Mouse (Mus musculus) embryonic facial prominence, embryonic 11.5 days (tissue): ENCODE results near the gene Dus2. TPM values are rescaled to one million over a fixed set of nuclear protein-coding genes. Genes with fewer than 3 reads are reported as not detected.
A peak's percentile ranks its signal among the peaks of the same experiment; 100 is the strongest.

Experiments
- ATAC-seq: fragments of 200-750 bp; cut with Nextera tagmentation; replicated peaks from 2 replicates; pipeline ENCODE4 v1.8.0; 2017; ENCODE audit warnings: low read depth; ENCODE audit not compliant: insufficient number of reproducible peaks, low FRiP score, low TSS enrichment
- DNase-seq: peaks from one replicate; pipeline ENCODE4 v3.0.0-alpha.2; 2015; ENCODE audit warnings: low spot score
- H3K27ac ChIP-seq: fragments of 300-500 bp; sonication (generic); replicated peaks from 2 replicates; pipeline ENCODE4 v1.5.1; 2014; ENCODE audit warnings: mild to moderate bottlenecking, low read depth, low read length, control low read depth
- H3K27me3 ChIP-seq: fragments of 300-500 bp; sonication (generic); 2 replicates; pipeline ENCODE4 v1.6.1; 2014; ENCODE audit warnings: mild to moderate bottlenecking, low read length, moderate library complexity, mixed read lengths; ENCODE audit not compliant: control insufficient read depth, insufficient read depth
- H3K36me3 ChIP-seq: fragments of 300-500 bp; sonication (generic); replicated peaks from 2 replicates; pipeline ENCODE4 v1.6.1; 2014; ENCODE audit warnings: low read depth, mild to moderate bottlenecking, low read length, moderate library complexity, mixed read lengths; ENCODE audit not compliant: control insufficient read depth, insufficient read depth
- H3K4me1 ChIP-seq: fragments of 300-500 bp; sonication (generic); 2 replicates; pipeline ENCODE4 v1.6.1; 2014; ENCODE audit warnings: low read length, mixed read lengths; ENCODE audit not compliant: control insufficient read depth, insufficient read depth
- H3K4me2 ChIP-seq: fragments of 300-500 bp; sonication (generic); 2 replicates; pipeline ENCODE4 v1.6.1; 2014; ENCODE audit warnings: low read depth, mild to moderate bottlenecking, control low read depth, low read length, moderate library complexity
- H3K4me3 ChIP-seq: fragments of 300-500 bp; sonication (generic); 2 replicates; pipeline ENCODE4 v1.5.1; 2014; ENCODE audit warnings: low read depth, low read length, control low read depth
- H3K9ac ChIP-seq: fragments of 300-500 bp; sonication (generic); replicated peaks from 2 replicates; pipeline ENCODE4 v1.6.1; 2014; ENCODE audit warnings: mild to moderate bottlenecking, control low read depth, low read length
- H3K9me3 ChIP-seq: fragments of 300-500 bp; sonication (generic); replicated peaks from 2 replicates; pipeline ENCODE4 v1.6.1; 2016; ENCODE audit warnings: mild to moderate bottlenecking, low read length, inconsistent platforms, mixed read lengths; ENCODE audit not compliant: control insufficient read depth
- WGBS: fragments of 180-500 bp; shearing (Covaris S2); extraction: QIAGEN DNeasy Blood & Tissue Kit; methylation state at CpG from one replicate; pipeline ENCODE4 v1.1.7; 2014; 5-methylcytosine and 5-hydroxymethylcytosine counted together
- polyA plus RNA-seq: library from polyadenylated mRNA; unstranded; fragments of >200 nt; fragmentation: Nextera tagmentation; extraction: Ambion mirVana; gene quantifications from 2 replicates; pipeline ENCODE4 v1.2.1, GENCODE M21; 2014

Dus2 gene
- polyA plus RNA-seq, 1 experiment from 2014 or later, result 17.0 TPM

- no peak overlapping the region for H3K27ac ChIP-seq
- ATAC-seq, result no peak
- H3K4me2 ChIP-seq, result no peak overlapping the region
- no peaks in the 10 kb centered on the region for H3K27me3 ChIP-seq
- H3K36me3 ChIP-seq, result no peaks in the 10 kb centered on the region; the same call in 1 of the 2 replicates
- H3K9me3 ChIP-seq, result no peaks in the 10 kb centered on the region
- H3K4me1 ChIP-seq, result peaks cover under 1% of the 10 kb centered on the region; the same call in 1 of the 2 replicates
- H3K9ac ChIP-seq, result no peak overlapping the region
- no peak for DNase-seq
- WGBS, result 88% methylated on average over 7 of the region's 7 CpGs
- no peak overlapping the region for H3K4me3 ChIP-seq
Measured at GRCm38 (mm10) chr8:105959350-105959749, 31.8 kb upstream of the Dus2 start.

DNA sequence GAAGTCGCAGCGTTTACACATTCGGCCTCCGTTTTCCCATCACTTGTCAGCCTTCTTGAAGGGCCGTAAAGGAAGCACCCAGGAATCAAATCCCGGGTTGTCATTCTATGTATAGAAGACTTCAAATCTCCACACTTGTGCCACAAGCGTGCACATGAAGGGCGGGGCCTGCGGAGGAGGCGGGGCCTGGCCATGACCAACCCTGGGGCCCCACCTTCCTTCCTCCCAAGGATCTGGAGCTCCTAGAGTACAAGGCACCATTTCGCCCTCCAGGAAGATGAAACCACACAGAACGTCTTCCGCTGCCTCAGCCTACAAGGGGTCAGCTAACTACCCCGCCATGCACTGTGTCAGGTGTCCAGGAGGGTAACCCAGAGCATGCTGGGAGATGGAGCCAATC is 30.0 kb upstream of the Dus2 start:
- no peak overlapping the region for H3K27ac ChIP-seq
- H3K4me1 ChIP-seq, result peaks cover 8% of the 10 kb centered on the region; the same call in 1 of the 2 replicates
- no peak overlapping the region for H3K9ac ChIP-seq
- H3K4me3 ChIP-seq, result no peak overlapping the region
- ATAC-seq (no peak), DNase-seq (no peak)
- WGBS, result 78% methylated on average over 14 of the region's 14 CpGs
- H3K36me3 ChIP-seq, result no peaks in the 10 kb centered on the region; the same call in 1 of the 2 replicates
- no peak overlapping the region for H3K4me2 ChIP-seq
- no peaks in the 10 kb centered on the region for H3K9me3 ChIP-seq
- no peaks in the 10 kb centered on the region for H3K27me3 ChIP-seq

GRCm38 (mm10) chr8:105961536-105961935 is 29.6 kb upstream of the Dus2 start:
- ATAC-seq, result no peak
- no peak overlapping the region for H3K4me2 ChIP-seq
- no peak for DNase-seq

DNA sequence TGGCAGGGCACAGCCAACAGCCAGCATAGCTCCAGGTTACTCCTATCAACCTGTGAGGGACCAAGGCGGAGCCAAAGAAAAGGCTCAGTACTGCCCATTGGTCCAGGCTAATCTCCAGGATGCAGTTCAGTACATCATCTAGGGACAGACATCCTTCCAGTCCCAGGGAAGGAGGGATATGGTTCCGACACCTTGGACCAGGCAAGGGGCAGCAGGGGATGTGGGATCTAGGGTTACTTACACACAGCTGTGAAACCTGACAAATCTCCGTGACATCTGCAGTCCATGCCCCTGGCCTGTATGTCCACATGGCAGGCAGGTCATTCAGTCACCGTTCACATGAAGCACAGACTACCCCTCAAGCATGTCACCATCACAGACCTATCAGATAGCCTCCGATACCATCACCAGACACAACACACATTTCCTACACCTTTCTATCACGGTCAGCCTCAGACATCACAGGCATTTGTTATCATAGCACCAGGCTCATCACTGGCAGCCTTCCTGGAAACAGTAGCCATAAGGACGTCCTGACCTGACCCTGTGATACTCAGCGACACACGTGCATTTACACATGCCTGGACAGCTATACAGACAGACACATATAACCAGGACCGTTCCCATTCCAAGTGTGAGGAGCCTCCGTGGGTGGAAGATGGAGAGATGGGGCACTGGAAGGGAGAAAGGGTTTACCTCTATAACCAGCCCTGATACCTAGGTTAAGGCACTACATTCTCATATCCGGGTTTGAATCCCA is 26.5 kb upstream of the Dus2 start:
- DNase-seq, result no peak
- Histone ChIP-seq H3K4me1 (peaks cover 8% of the 10 kb centered on the region; the same call in 1 of the 2 replicates), H3K9ac (peak overlapping the region; percentile 77), H3K4me3 (peak overlapping the region; percentile 74), H3K36me3 (no peaks in the 10 kb centered on the region; the same call in 1 of the 2 replicates), H3K27me3 (no peaks in the 10 kb centered on the region), H3K4me2 (peak overlapping the region; percentile 76), H3K27ac (no peak overlapping the region), H3K9me3 (no peaks in the 10 kb centered on the region)
- WGBS, result 60% methylated on average over 12 of the region's 12 CpGs
- ATAC-seq, result no peak

More at GRCm38 (mm10) chr8:105961536-105961935, 29.6 kb upstream of the Dus2 start:
- Histone ChIP-seq H3K9ac (no peak overlapping the region), H3K36me3 (no peaks in the 10 kb centered on the region; the same call in 1 of the 2 replicates), H3K27me3 (no peaks in the 10 kb centered on the region), H3K4me1 (peaks cover 8% of the 10 kb centered on the region; the same call in 1 of the 2 replicates), H3K9me3 (no peaks in the 10 kb centered on the region), H3K27ac (no peak overlapping the region), H3K4me3 (no peak overlapping the region)
- whole genome bisulfite sequencing, result 90% methylated on average over 10 of the region's 10 CpGs

GRCm38 (mm10) chr8:105965266-105965904 is 25.8 kb upstream of the Dus2 start:
- Histone ChIP-seq H3K4me3 (peak overlapping the region; percentile 74), H3K36me3 (no peaks in the 10 kb centered on the region), H3K4me1 (peaks cover 8% of the 10 kb centered on the region; the same call in 1 of the 2 replicates), H3K27ac (peak overlapping the region; percentile 65; the same call in 1 of the 2 replicates), H3K27me3 (no peaks in the 10 kb centered on the region), H3K4me2 (peak overlapping the region; percentile 76), H3K9me3 (no peaks in the 10 kb centered on the region), H3K9ac (peak overlapping the region; percentile 77)
- peak; percentile 47 for ATAC-seq
- 2% methylated on average over 32 of the region's 40 CpGs for WGBS
- DNase-seq, result peak; percentile 52

DNA sequence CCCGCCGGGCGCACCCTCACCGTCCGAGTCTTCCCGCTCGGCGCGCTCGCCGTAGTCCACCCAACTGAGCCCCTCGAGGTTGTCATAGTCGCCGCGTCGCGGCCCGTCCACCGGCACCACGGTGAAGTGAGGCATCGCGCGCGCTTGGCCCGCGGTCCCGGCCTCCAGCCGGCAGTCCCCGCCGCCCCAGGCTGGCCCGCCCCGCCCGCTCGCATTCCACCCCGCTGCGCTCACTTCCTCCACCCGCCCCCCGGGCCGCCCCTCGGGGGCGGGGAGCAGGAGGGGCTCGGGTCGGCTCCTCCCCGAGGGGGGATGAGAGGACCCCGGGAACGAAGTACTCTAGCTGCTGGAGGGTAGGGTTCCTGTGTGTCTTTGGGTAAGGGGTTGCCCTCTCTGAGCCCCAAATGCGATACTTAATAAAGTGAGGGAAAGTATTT is 25.2 kb upstream of the Dus2 start, which contains the start of gene Slc12a4:
Gene Slc12a4 (minus strand): TSS at position 193 of the 437 bp plus-strand sequence.
- ATAC-seq, result peak; percentile 76
- Histone ChIP-seq H3K36me3 (no peaks in the 10 kb centered on the region), H3K27me3 (no peaks in the 10 kb centered on the region), H3K4me3 (peak within 1 kb of the TSS; percentile 74), H3K9ac (peak within 1 kb of the TSS; percentile 77), H3K27ac (peak within 1 kb of the TSS; percentile 65; the same call in 1 of the 2 replicates), H3K4me1 (peaks cover 8% of the 10 kb centered on the region; the same call in 1 of the 2 replicates), H3K4me2 (peak within 1 kb of the TSS; percentile 76), H3K9me3 (no peaks in the 10 kb centered on the region)
- peak; percentile 93 for DNase-seq
- WGBS, result under 1% methylated on average over 47 of the region's 47 CpGs

DNA sequence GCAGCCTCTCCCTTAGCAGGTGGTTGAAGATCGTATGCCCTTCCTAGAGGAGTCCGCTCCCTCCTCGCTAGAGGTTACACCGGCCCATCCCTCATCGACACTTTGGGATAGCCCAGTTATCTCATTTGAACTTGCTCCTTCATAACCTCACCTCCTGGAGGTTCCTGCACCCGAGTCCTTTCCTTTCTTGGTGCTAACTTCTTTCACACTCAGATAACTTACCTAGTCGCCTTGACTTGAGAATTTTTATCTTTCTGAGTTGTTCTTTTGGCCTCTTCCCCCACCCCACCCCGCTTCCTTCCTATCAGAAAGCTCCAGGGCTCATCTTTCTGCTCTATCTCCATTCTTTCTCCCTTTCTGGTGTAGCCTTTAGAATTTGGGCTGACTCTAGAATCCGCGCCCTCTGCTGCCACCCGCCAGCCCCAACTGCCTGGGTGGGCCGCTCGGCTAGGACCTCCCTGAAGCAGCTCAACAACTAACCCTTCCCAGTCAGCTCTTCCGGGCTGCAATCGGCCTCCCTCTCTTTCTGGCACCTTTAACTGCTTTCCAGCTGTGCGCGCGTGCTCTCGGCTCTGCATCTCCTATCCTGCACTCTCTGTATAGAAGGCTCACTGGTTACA is 24.3 kb upstream of the Dus2 start:
- Histone ChIP-seq H3K4me2 (peak overlapping the region; percentile 76), H3K9me3 (no peaks in the 10 kb centered on the region), H3K9ac (peak overlapping the region; percentile 30), H3K4me3 (peak overlapping the region; percentile 2; the same call in 1 of the 2 replicates), H3K27me3 (no peaks in the 10 kb centered on the region), H3K36me3 (no peaks in the 10 kb centered on the region), H3K4me1 (peaks cover 8% of the 10 kb centered on the region; the same call in 1 of the 2 replicates), H3K27ac (no peak overlapping the region)
- DNase-seq (peak; percentile 69), ATAC-seq (peak; percentile 11; the same call in 1 of the 2 replicates)
- 7% methylated on average over 19 of the region's 19 CpGs for WGBS
